Mouse (Mus musculus) liver, embryonic 14.5 days (tissue): ENCODE measurements around the gene Top1. TPM values are rescaled to one million over a fixed set of nuclear protein-coding genes. Genes with fewer than 3 reads are reported as not detected.

Source experiments
- ATAC-seq: fragments of 200-750 bp; cut with Nextera tagmentation; 2 replicates; pipeline ENCODE4 v1.8.0; 2017; ENCODE audit warnings: moderate number of reproducible peaks, mild to moderate bottlenecking, moderate library complexity; ENCODE audit not compliant: insufficient read depth
- DNase-seq, 3 experiments: peaks; one replicate each; pipeline ENCODE4 v3.0.0-alpha.2; 2012 to 2013; ENCODE audit warnings: low read depth in 3 of 3, low spot score in 3 of 3
- H3K27ac ChIP-seq: fragments of 300-500 bp; sonication (generic); 2 replicates; pipeline ENCODE4 v1.5.1; 2014; ENCODE audit warnings: moderate library complexity, mild to moderate bottlenecking, control low read depth, inconsistent platforms
- H3K27me3 ChIP-seq: fragments of 300-500 bp; sonication (generic); 2 replicates; pipeline ENCODE4 v1.6.1; 2014; ENCODE audit warnings: mild to moderate bottlenecking, low read length, moderate library complexity; ENCODE audit not compliant: control insufficient read depth, insufficient read depth
- H3K36me3 ChIP-seq: fragments of 300-500 bp; sonication (generic); replicated peaks from 2 replicates; pipeline ENCODE4 v1.6.1; 2014; ENCODE audit warnings: low read depth; ENCODE audit not compliant: control insufficient read depth, insufficient read depth
- H3K4me1 ChIP-seq, 2 experiments: fragments of 200-500 bp in 1 of 2; fragments of 300-500 bp in 1 of 2; sonication (generic) in 1 of 2; replicated peaks; 2 replicates each; pipeline ENCODE4 v1.6.1; 2012 to 2014; ENCODE audit warnings: antibody characterized with exemption in 1 of 2, inconsistent platforms in 1 of 2, low read length in 1 of 2; ENCODE audit not compliant: control insufficient read depth in 2 of 2, insufficient read depth in 2 of 2
- H3K4me2 ChIP-seq: fragments of 300-500 bp; sonication (generic); 2 replicates; pipeline ENCODE4 v1.6.1; 2014; ENCODE audit warnings: low read depth, mild to moderate bottlenecking, control low read depth, moderate library complexity
- H3K4me3 ChIP-seq, 2 experiments: fragments of 200-500 bp in 1 of 2; fragments of 300-500 bp in 1 of 2; sonication (generic) in 1 of 2; 2 replicates each; pipeline ENCODE4 v1.5.1; 2012 to 2014; ENCODE audit warnings: low read depth in 2 of 2, low read length in 2 of 2, mild to moderate bottlenecking in 2 of 2, control low read depth in 1 of 2, inconsistent platforms in 1 of 2, moderate library complexity in 1 of 2; ENCODE audit not compliant: insufficient read depth in 1 of 2
- H3K9ac ChIP-seq: fragments of 300-500 bp; sonication (generic); replicated peaks from 2 replicates; pipeline ENCODE4 v1.6.1; 2014; ENCODE audit warnings: mild to moderate bottlenecking, control low read depth, moderate library complexity
- H3K9me3 ChIP-seq: fragments of 300-500 bp; sonication (generic); 2 replicates; pipeline ENCODE4 v1.6.1; 2016; ENCODE audit warnings: low read length, mixed read lengths; ENCODE audit not compliant: control insufficient read depth
- CTCF ChIP-seq: IDR thresholded peaks from 2 replicates; pipeline ENCODE4 v1.5.1; 2016; ENCODE audit warnings: antibody characterized with exemption, low read depth, control low read depth
- EP300 ChIP-seq: IDR thresholded peaks from 2 replicates; pipeline ENCODE4 v1.6.1; 2016; ENCODE audit warnings: antibody characterized with exemption, low read depth
- WGBS: fragments of 180-500 bp; shearing (Covaris S2); extraction: QIAGEN DNeasy Blood & Tissue Kit; methylation state at CpG from one replicate; pipeline ENCODE4 v1.1.7; 2014; ENCODE audit not compliant: insufficient replicate concordance; 5-methylcytosine and 5-hydroxymethylcytosine counted together
- polyA plus RNA-seq, 2 experiments: library from polyadenylated mRNA; depleted of rRNA in 1 of 2; stranded (reverse) in 1 of 2; unstranded in 1 of 2; fragments of >200 nt; fragmentation: Nextera tagmentation in 1 of 2; extraction: Ambion mirVana in 1 of 2; gene quantifications; 2 replicates each; pipeline versions ENCODE4 v1.2.1 to v1.2.3; 2012 to 2014

Top1 gene
- polyA plus RNA-seq, 2 experiments = 33.6 to 51.2 TPM

GRCm38 (mm10) chr2:160610012-160610411 lies 35.7 kb upstream of the Top1 start:
- Histone ChIP-seq H3K4me3 (no peak overlapping the region), H3K27ac (no peak overlapping the region), H3K9me3 (no peaks in the 10 kb centered on the region), H3K4me2 (no peak overlapping the region), H3K4me1 (peaks cover 0 to 7% of the 10 kb centered on the region in 2 experiments; a peak in 2 of 4 replicates), H3K27me3 (no peaks in the 10 kb centered on the region), H3K9ac (no peak overlapping the region), H3K36me3 (no peaks in the 10 kb centered on the region)
- ATAC-seq = no peak
- TF ChIP-seq CTCF (no peak), EP300 (no peak)
- no peak for DNase-seq
- WGBS = 50% methylated on average over 2 of the region's 2 CpGs

DNA sequence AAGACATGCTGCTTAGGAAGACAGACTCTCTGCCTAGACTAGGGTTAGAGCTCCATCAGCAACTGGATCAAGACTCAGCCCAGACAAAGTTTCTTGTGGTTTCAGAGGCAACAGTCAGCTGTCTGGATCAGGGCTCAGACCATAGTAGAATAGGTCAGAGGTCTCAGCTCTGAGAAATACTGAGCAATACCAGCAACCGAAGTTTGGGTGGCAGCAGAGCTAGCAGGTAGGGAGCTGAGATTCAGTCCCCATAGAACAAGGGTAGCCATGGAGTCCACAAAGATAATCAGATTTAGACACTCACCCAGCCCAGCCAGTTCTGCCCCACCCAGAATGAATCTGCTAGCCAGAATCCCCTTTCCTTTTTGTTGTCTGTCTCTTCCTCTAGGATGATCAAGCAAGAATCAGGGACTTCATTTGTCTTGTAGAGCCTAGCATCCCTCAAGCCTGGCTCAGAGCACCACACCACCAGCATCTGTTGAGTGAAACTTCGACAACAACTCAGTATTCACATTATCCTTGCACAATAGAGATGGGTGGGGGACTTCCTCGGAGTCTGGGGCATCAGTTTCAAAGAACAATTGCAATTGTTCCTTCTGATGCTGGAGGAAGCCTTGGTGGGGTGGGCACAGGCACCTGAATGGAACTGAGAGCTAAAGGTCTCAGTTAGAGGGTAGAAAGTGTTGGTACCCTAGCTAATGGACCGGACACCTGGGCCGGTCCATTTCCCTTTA lies 32.3 kb upstream of the Top1 start:
- H3K4me2 ChIP-seq = no peak overlapping the region
- no peaks in the 10 kb centered on the region for H3K9me3 ChIP-seq
- no peaks in the 10 kb centered on the region for H3K27me3 ChIP-seq
- TF ChIP-seq CTCF (no peak), EP300 (no peak)
- no peak overlapping the region for H3K27ac ChIP-seq
- no peak for ATAC-seq
- 65% methylated on average over 5 of the region's 5 CpGs for WGBS
- H3K4me1 ChIP-seq = peaks cover 6 to 12% of the 10 kb centered on the region in 2 experiments
- H3K36me3 ChIP-seq = no peaks in the 10 kb centered on the region
- DNase-seq = no peak
- H3K4me3 ChIP-seq = no peak overlapping the region
- H3K9ac ChIP-seq = no peak overlapping the region

- TF ChIP-seq EP300 (no peak), CTCF (no peak)
These were observed 27.9 kb upstream of the Top1 start for GRCm38 (mm10) chr2:160617741-160618140.

DNA sequence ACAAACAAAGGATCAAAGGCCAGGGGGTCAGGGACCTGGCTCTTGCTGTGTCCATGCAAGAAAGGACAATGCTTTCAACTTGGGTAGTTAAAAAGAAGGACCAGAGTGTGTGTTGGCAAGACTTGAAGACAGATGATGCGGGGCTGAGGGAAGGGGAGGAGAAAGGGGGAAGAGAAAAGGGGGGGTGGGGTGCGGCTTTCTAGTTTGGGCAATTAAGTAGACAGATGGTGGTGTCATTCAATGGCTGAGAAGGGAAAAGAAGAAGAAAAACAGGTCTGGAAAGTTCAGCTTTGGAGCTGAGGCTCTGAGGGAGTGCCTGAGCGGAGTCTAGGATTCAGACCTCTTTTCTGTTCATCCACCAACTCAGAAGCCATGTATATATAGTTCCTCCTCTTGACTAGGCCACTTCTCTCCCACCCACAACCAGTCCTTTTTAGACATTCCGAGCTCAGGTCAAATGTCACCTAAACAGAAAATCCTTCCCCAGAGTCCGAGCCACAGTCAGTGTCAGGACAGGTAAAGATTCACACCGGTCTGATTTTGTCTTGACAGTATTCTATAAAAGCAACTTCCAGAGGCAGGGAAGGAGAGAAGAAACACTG lies 27.0 kb upstream of the Top1 start:
- H3K9me3 ChIP-seq = no peaks in the 10 kb centered on the region
- peak overlapping the region; percentile 70 for H3K9ac ChIP-seq
- peak overlapping the region; percentile 5 to 41; a peak in 2 of 4 replicates for H3K4me3 ChIP-seq
- no peaks in the 10 kb centered on the region; the same call in 1 of the 2 replicates for H3K27me3 ChIP-seq
- DNase-seq = no peak
- WGBS = 67% methylated on average over 6 of the region's 6 CpGs
- TF ChIP-seq CTCF (no peak), EP300 (no peak)
- peak overlapping the region; percentile 92 for H3K27ac ChIP-seq
- peak; percentile 12; the same call in 1 of the 2 replicates for ATAC-seq
- peaks cover 33 to 42% of the 10 kb centered on the region in 2 experiments for H3K4me1 ChIP-seq
- H3K36me3 ChIP-seq = no peaks in the 10 kb centered on the region
- peak overlapping the region; percentile 70 for H3K4me2 ChIP-seq

More at GRCm38 (mm10) chr2:160617741-160618140, 27.9 kb upstream of the Top1 start:
- peaks cover 33 to 45% of the 10 kb centered on the region in 2 experiments for H3K4me1 ChIP-seq
- H3K4me2 ChIP-seq = no peak overlapping the region; the same call in 1 of the 2 replicates
- WGBS = 81% methylated on average over 6 of the region's 6 CpGs
- H3K27ac ChIP-seq = no peak overlapping the region
- H3K4me3 ChIP-seq = no peak overlapping the region
- ATAC-seq (no peak), DNase-seq (no peak)
- no peak overlapping the region for H3K9ac ChIP-seq
- no peaks in the 10 kb centered on the region; the same call in 1 of the 2 replicates for H3K27me3 ChIP-seq
- H3K9me3 ChIP-seq = no peaks in the 10 kb centered on the region
- H3K36me3 ChIP-seq = no peaks in the 10 kb centered on the region

GRCm38 (mm10) chr2:160619300-160619699 lies 26.4 kb upstream of the Top1 start:
- Histone ChIP-seq H3K4me1 (peaks cover 33 to 42% of the 10 kb centered on the region in 2 experiments), H3K9ac (peak overlapping the region; percentile 70), H3K4me3 (peak overlapping the region; percentile 41 to 52), H3K27me3 (no peaks in the 10 kb centered on the region; the same call in 1 of the 2 replicates), H3K27ac (peak overlapping the region; percentile 92), H3K4me2 (peak overlapping the region; percentile 70), H3K36me3 (no peaks in the 10 kb centered on the region), H3K9me3 (no peaks in the 10 kb centered on the region)
- ATAC-seq (peak; percentile 97), DNase-seq (peak; percentile 73 to 78 (median 78))
- 24% methylated on average over 5 of the region's 5 CpGs for WGBS
- peak; percentile 99 for TF ChIP-seq EP300
- TF ChIP-seq CTCF = no peak
